Mouse (Mus musculus): Measurements from ENCODE around the gene Fut2. TPM values are rescaled to one million over a fixed set of nuclear protein-coding genes. Genes with fewer than 3 reads are reported as not detected.

Fut2 gene
- polyA plus RNA-seq, 1 experiment from 2014 or later: 0.27 TPM

DNA sequence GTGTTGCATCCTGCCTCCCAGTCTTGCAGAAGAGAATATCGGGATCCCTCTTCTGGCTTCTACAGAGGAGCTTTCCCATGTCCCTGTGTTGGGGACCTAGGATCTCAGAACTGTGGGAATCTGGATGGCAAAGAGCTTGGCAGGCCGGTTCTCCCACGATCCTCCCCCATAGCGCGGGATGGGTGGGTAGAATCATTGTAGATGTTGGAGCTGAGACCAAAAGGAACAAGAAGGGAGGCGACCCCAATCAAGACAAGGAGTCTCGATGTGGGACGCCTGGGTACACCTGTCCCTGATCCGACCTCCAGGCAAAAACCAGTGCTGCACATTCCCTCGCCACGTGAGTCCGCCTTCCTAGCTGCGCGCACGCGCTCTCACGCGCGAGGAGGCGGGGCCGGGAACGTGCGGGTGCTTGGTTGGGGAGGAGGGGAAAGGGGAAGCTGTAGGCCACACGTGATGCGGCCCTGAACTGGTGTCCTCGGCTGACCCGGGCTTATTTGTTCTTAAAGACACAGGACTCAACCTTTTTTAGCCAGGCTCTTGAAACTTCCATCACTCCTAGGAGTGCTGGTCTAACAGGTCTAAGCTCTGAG, 41.3 kb upstream of the Fut2 start:
- peaks cover 8% of the 10 kb centered on the region for H3K36me3 ChIP-seq (ENCODE audit: insufficient read depth, low read length)
- H3K4me1 ChIP-seq (ENCODE audit: insufficient read depth, low read depth, low read length): peaks cover 33% of the 10 kb centered on the region
- peak overlapping the region; percentile 51 for H3K4me3 ChIP-seq (ENCODE audit: low read depth, low read length)
- DNase-seq (ENCODE audit: low spot score): peak; percentile 97
- WGBS: under 1% methylated on average over 27 of the region's 27 CpGs
- H3K27me3 ChIP-seq (replicated peaks; ENCODE audit: insufficient read depth, low read length): no peaks in the 10 kb centered on the region
- peak overlapping the region; percentile 42; the same call in 1 of the 2 replicates for H3K9ac ChIP-seq (replicated peaks; ENCODE audit: low read depth)
- H3K9me3 ChIP-seq (ENCODE audit: low read length): no peaks in the 10 kb centered on the region
- peak; percentile 60 for ATAC-seq
- no peak for TF ChIP-seq CTCF (IDR thresholded peaks at IDR 0.05)
- no peak; the same call in 1 of the 2 replicates for TF ChIP-seq EP300 (IDR thresholded peaks at IDR 0.05)
- peak overlapping the region; percentile 85 for H3K27ac ChIP-seq (ENCODE audit: low read length)
- peak overlapping the region; percentile 95 for H3K4me2 ChIP-seq (replicated peaks; ENCODE audit: low read depth, low read length)

DNA sequence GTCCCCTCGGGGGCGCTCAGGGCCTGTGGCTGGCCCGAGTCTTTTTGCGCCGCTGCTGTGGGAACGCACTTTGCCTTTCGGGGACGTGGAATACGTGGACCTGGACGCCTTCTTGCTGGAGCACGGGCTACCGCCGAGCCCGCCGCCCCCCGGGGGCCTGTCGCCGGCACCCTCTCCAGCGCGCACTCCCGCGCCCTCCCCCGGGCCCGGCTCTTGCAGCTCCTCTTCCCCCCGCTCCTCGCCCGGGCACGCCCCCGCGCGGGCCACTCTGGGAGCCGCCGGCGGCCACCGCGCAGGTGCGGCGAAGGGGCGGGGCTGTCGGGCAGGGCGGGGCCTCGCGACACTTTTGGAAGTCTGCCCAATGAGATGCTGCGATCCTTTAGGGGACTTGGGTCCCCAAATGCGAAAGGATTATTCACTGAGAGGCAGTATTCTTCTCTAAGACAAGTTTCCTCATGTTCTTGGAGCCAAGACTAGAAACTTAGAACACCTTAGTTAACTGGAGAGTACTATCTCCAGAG, 40.6 kb upstream of the Fut2 start:
- H3K4me3 ChIP-seq (ENCODE audit: low read depth, low read length): peak overlapping the region; percentile 51
- H3K36me3 ChIP-seq (ENCODE audit: insufficient read depth, low read length): peaks cover 8% of the 10 kb centered on the region
- peak overlapping the region; percentile 85 for H3K27ac ChIP-seq (ENCODE audit: low read length)
- peak; percentile 87 for DNase-seq (ENCODE audit: low spot score)
- H3K9me3 ChIP-seq (ENCODE audit: low read length): no peaks in the 10 kb centered on the region
- under 1% methylated on average over 37 of the region's 45 CpGs for WGBS
- peak overlapping the region; percentile 95 for H3K4me2 ChIP-seq (replicated peaks; ENCODE audit: low read depth, low read length)
- peak overlapping the region; percentile 70 for H3K9ac ChIP-seq (replicated peaks; ENCODE audit: low read depth)
- peak; percentile 13; the same call in 1 of the 2 replicates for TF ChIP-seq CTCF (IDR thresholded peaks at IDR 0.05)
- TF ChIP-seq EP300 (IDR thresholded peaks at IDR 0.05): no peak
- no peaks in the 10 kb centered on the region for H3K27me3 ChIP-seq (replicated peaks; ENCODE audit: insufficient read depth, low read length)
- peak; percentile 14 for ATAC-seq
- H3K4me1 ChIP-seq (ENCODE audit: insufficient read depth, low read depth, low read length): peaks cover 33% of the 10 kb centered on the region

DNA sequence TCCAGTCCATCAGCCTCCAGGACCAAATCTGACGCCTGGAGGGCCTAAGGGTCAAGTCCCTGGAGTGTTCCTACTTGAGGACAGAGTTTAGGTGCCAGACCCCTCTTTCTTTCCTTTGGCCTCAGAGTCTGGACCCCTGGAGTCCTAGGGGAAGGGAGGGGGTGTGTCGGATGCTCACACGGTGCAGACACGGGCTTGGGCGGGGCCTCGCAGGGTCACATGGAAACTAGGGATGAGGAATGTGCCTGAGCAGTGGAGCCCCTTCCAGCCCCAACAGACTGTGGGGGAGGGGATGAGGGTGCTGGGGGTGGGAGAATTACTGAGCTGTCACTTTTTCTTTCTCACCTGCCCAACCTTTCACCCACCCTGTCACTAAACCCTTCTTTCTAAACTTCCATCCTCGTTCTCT, 39.7 kb upstream of the Fut2 start:
- no peaks in the 10 kb centered on the region for H3K9me3 ChIP-seq (ENCODE audit: low read length)
- H3K4me3 ChIP-seq (ENCODE audit: low read depth, low read length): peak overlapping the region; percentile 51
- H3K4me2 ChIP-seq (replicated peaks; ENCODE audit: low read depth, low read length): peak overlapping the region; percentile 95
- H3K9ac ChIP-seq (replicated peaks; ENCODE audit: low read depth): peak overlapping the region; percentile 70
- TF ChIP-seq EP300 (IDR thresholded peaks at IDR 0.05): no peak
- no peak for TF ChIP-seq CTCF (IDR thresholded peaks at IDR 0.05)
- H3K27ac ChIP-seq (ENCODE audit: low read length): peak overlapping the region; percentile 85
- DNase-seq (ENCODE audit: low spot score): peak; percentile 70
- no peaks in the 10 kb centered on the region for H3K27me3 ChIP-seq (replicated peaks; ENCODE audit: insufficient read depth, low read length)
- H3K4me1 ChIP-seq (ENCODE audit: insufficient read depth, low read depth, low read length): peaks cover 33% of the 10 kb centered on the region
- ATAC-seq: no peak
- 7% methylated on average over 7 of the region's 7 CpGs for WGBS
- peaks cover 7% of the 10 kb centered on the region; the same call in 1 of the 2 replicates for H3K36me3 ChIP-seq (ENCODE audit: insufficient read depth, low read length)

DNA sequence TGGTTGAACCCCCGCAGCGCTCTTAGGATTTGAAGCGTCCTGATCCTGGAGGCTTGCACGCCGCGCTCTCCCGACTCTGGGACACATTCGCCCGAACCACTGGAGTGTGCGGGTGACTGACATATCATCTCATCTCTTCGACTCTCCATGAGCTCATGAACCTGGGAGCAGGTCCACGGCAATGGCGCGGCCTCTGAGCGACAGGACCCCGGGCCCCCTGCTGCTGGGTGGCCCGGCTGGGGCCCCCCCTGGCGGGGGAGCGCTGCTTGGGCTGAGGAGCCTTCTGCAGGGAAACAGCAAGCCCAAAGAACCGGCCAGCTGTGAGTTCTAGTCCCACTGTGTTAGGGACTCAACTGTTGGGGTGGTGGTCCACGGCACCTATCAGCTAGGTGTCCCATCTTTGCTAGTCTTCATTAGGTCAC, 39.3 kb upstream of the Fut2 start:
- TF ChIP-seq CTCF (IDR thresholded peaks at IDR 0.05) (peak; percentile 24; the same call in 1 of the 2 replicates), EP300 (IDR thresholded peaks at IDR 0.05) (no peak)
- no peak; the same call in 1 of the 2 replicates for ATAC-seq

DNA sequence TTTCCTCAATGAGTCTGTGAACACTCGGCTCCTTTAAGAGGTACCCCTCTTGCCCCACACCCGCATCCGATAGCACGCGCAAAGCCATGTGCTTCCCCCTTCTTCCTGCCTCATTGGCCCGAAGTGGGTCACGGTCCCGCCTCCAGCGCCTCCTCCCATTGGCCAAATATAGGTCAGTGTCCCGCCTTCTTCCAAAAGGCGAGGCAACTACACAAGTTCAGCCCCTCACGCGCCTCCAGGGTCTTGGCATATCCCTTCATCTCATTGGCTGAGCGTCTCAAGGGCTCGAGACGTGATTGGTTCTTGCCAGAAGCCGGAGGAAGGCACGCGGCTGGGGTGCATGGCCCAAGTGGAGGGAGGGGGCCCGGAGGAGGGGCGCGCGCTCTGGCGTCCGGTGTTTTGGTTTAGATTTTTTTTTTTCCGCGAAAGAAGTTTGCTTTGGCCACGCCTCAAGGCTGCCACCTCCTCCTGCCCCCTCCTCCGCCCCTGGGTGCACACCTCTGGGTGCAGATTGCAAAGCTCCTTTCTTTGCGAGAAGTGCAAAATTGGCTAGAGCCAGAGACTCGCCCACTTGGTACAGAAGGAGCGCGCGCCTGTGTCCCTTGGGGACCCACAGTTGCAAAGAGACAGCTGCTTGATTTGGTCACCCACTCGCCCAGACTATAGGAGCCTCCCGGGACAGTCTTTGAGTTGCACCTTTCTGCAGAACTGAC, 38.7 kb upstream of the Fut2 start, which contains the start of gene Dbp:
Dbp (plus strand) TSS at position 359 of the 713 bp plus-strand sequence.
- H3K4me2 ChIP-seq (replicated peaks; ENCODE audit: low read depth, low read length): peak within 1 kb of the TSS; percentile 95
- WGBS: under 1% methylated on average over 35 of the region's 36 CpGs
- TF ChIP-seq EP300 (IDR thresholded peaks at IDR 0.05) (peak; percentile 52; the same call in 1 of the 2 replicates), CTCF (IDR thresholded peaks at IDR 0.05) (no peak)
- H3K9ac ChIP-seq (replicated peaks; ENCODE audit: low read depth): peak within 1 kb of the TSS; percentile 39; the same call in 1 of the 2 replicates
- H3K27ac ChIP-seq (ENCODE audit: low read length): peak within 1 kb of the TSS; percentile 81
- ATAC-seq: peak; percentile 89
- H3K36me3 ChIP-seq (ENCODE audit: insufficient read depth, low read length): no peaks in the 10 kb centered on the region
- H3K4me1 ChIP-seq (ENCODE audit: insufficient read depth, low read depth, low read length): peaks cover 40% of the 10 kb centered on the region
- H3K4me3 ChIP-seq (ENCODE audit: low read depth, low read length): peak within 1 kb of the TSS; percentile 51
- peak; percentile 99 for DNase-seq (ENCODE audit: low spot score)
- H3K9me3 ChIP-seq (ENCODE audit: low read length): no peaks in the 10 kb centered on the region
- H3K27me3 ChIP-seq (replicated peaks; ENCODE audit: insufficient read depth, low read length): peaks cover 7% of the 10 kb centered on the region; the same call in 1 of the 2 replicates

More for the DNA sequence above, 39.3 kb upstream of the Fut2 start:
- Histone ChIP-seq H3K27ac (ENCODE audit: low read length) (peak overlapping the region; percentile 70), H3K4me1 (ENCODE audit: insufficient read depth, low read depth, low read length) (peaks cover 36% of the 10 kb centered on the region), H3K4me3 (ENCODE audit: low read depth, low read length) (peak overlapping the region; percentile 51), H3K27me3 (replicated peaks; ENCODE audit: insufficient read depth, low read length) (peaks cover 1% of the 10 kb centered on the region; the same call in 1 of the 2 replicates), H3K9ac (replicated peaks; ENCODE audit: low read depth) (peak overlapping the region; percentile 39; the same call in 1 of the 2 replicates), H3K4me2 (replicated peaks; ENCODE audit: low read depth, low read length) (peak overlapping the region; percentile 95), H3K36me3 (ENCODE audit: insufficient read depth, low read length) (0 out of 2 replicates have a peak, but pooled peaks cover 3% of the 10 kb centered on the region), H3K9me3 (ENCODE audit: low read length) (no peaks in the 10 kb centered on the region)
- WGBS: under 1% methylated on average over 21 of the region's 21 CpGs
- no peak for DNase-seq (ENCODE audit: low spot score)
